8 mouse cellular contexts compared by ENCODE assay signal in genomic region chr5:140606386-140606785, GRCm38 (mm10). TPM values are rescaled to one million over a fixed set of nuclear protein-coding genes. Genes with fewer than 3 reads are reported as not detected.
DNase-seq lines count a peak whose midpoint lies in the region; ATAC-seq and TF ChIP-seq lines count a peak whose summit lies in the region.

No protein-coding gene starts in this region.

- intact Hi-C loops in heart, postnatal 36 days (cut with DNase I): no loop called here

- no peak for DNase-seq in heart, embryonic 10.5 days (ENCODE audit: low spot score)
- no peak for DNase-seq in heart, postnatal 36 days
- DNase-seq in hindbrain, postnatal 0 days (ENCODE audit: low spot score): no peak
- DNase-seq in midbrain, embryonic 14.5 days: no peak
- no peak for DNase-seq in adipocyte (ENCODE audit: low spot score)
- DNase-seq in thymus, postnatal 36 days: no peak
- no peak for DNase-seq in thymus, postnatal 0 days (ENCODE audit: low spot score)

- H3K4me2 ChIP-seq in embryonic facial prominence, embryonic 12.5 days (replicated peaks): peak overlapping the region; percentile 76
- H3K4me2 ChIP-seq in hindbrain, postnatal 0 days (ENCODE audit: low read depth, low read length): peak overlapping the region; percentile 80
- peak overlapping the region; percentile 82 for H3K4me2 ChIP-seq in midbrain, embryonic 14.5 days (ENCODE audit: low read length)

- H3K4me3 ChIP-seq in heart, embryonic 10.5 days: peak overlapping the region; percentile 64
- peak overlapping the region; percentile 53 for H3K4me3 ChIP-seq in embryonic facial prominence, embryonic 12.5 days
- peak overlapping the region; percentile 62 for H3K4me3 ChIP-seq in hindbrain, postnatal 0 days (ENCODE audit: low read length)
- peak overlapping the region; percentile 51 for H3K4me3 ChIP-seq in midbrain, embryonic 14.5 days (replicated peaks; ENCODE audit: low read depth, low read length)

- no peaks in the 10 kb centered on the region; the same call in 1 of the 2 replicates for H3K9me3 ChIP-seq in heart, embryonic 10.5 days
- no peaks in the 10 kb centered on the region for H3K9me3 ChIP-seq in embryonic facial prominence, embryonic 12.5 days
- no peaks in the 10 kb centered on the region for H3K9me3 ChIP-seq in hindbrain, postnatal 0 days (ENCODE audit: low read length)
- no peaks in the 10 kb centered on the region for H3K9me3 ChIP-seq in midbrain, embryonic 14.5 days (ENCODE audit: control insufficient read depth, low read length)

- H3K27me3 ChIP-seq in heart, embryonic 10.5 days (ENCODE audit: insufficient read depth, poor library complexity, severe bottlenecking): peaks cover 83% of the 10 kb centered on the region
- peaks cover 68% of the 10 kb centered on the region for H3K27me3 ChIP-seq in embryonic facial prominence, embryonic 12.5 days
- H3K27me3 ChIP-seq in hindbrain, postnatal 0 days (ENCODE audit: insufficient read depth, low read length): peaks cover 5% of the 10 kb centered on the region; the same call in 1 of the 2 replicates
- H3K27me3 ChIP-seq in midbrain, embryonic 14.5 days (ENCODE audit: control insufficient read depth, insufficient read depth, low read length): peaks cover 32% of the 10 kb centered on the region

- TF ChIP-seq CTCF in hindbrain, postnatal 0 days (IDR thresholded peaks at IDR 0.05; ENCODE audit: low read depth): no peak

- H3K9ac ChIP-seq in embryonic facial prominence, embryonic 12.5 days: 0 out of 2 replicates have a peak overlapping the region, but pooled peaks have one; percentile 12
- 0 out of 2 replicates have a peak overlapping the region, but pooled peaks have one; percentile 9 for H3K9ac ChIP-seq in hindbrain, postnatal 0 days (replicated peaks; ENCODE audit: low read length)
- H3K9ac ChIP-seq in midbrain, embryonic 14.5 days (replicated peaks; ENCODE audit: low read length): peak overlapping the region; percentile 62; the same call in 1 of the 2 replicates

- ATAC-seq in embryonic facial prominence, embryonic 12.5 days (ENCODE audit: insufficient number of reproducible peaks, insufficient read depth, low FRiP score, low TSS enrichment): no peak
- no peak for ATAC-seq in hindbrain, postnatal 0 days
- no peak for ATAC-seq in midbrain, embryonic 14.5 days (ENCODE audit: low FRiP score, low TSS enrichment)

- H3K27ac ChIP-seq in heart, embryonic 10.5 days: 0 out of 2 replicates have a peak overlapping the region, but pooled peaks have one; percentile 62
- no peak overlapping the region for H3K27ac ChIP-seq in embryonic facial prominence, embryonic 12.5 days
- H3K27ac ChIP-seq in hindbrain, postnatal 0 days: 0 out of 2 replicates have a peak overlapping the region, but pooled peaks have one; percentile 8
- no peak overlapping the region for H3K27ac ChIP-seq in midbrain, embryonic 14.5 days (replicated peaks; ENCODE audit: low read depth, low read length)

- peaks cover 5% of the 10 kb centered on the region; the same call in 1 of the 2 replicates for H3K36me3 ChIP-seq in heart, embryonic 10.5 days
- H3K36me3 ChIP-seq in embryonic facial prominence, embryonic 12.5 days: no peaks in the 10 kb centered on the region
- H3K36me3 ChIP-seq in hindbrain, postnatal 0 days (ENCODE audit: insufficient read depth, low read length): no peaks in the 10 kb centered on the region
- no peaks in the 10 kb centered on the region for H3K36me3 ChIP-seq in midbrain, embryonic 14.5 days (ENCODE audit: control insufficient read depth, insufficient read depth, low read length)

- WGBS in heart, embryonic 10.5 days: 0% methylated on average over 23 of the region's 23 CpGs
- under 1% methylated on average over 23 of the region's 23 CpGs for WGBS in embryonic facial prominence, embryonic 12.5 days
- WGBS in hindbrain, postnatal 0 days: 1% methylated on average over 22 of the region's 23 CpGs
- WGBS in midbrain, embryonic 14.5 days: under 1% methylated on average over 23 of the region's 23 CpGs

- H3K4me1 ChIP-seq in heart, embryonic 10.5 days: peaks cover 57% of the 10 kb centered on the region
- H3K4me1 ChIP-seq in embryonic facial prominence, embryonic 12.5 days: peaks cover 56% of the 10 kb centered on the region
- H3K4me1 ChIP-seq in hindbrain, postnatal 0 days (ENCODE audit: insufficient read depth, low read length): peaks cover 7% of the 10 kb centered on the region
- peaks cover 36% of the 10 kb centered on the region for H3K4me1 ChIP-seq in midbrain, embryonic 14.5 days (ENCODE audit: control insufficient read depth, insufficient read depth, low read length)

RNA-seq across cellular contexts. Expression of gene Lfng, which starts 0.7 kb away (rescaled TPM):
- 3.8 and 4.7 TPM in 2 replicates for polyA plus RNA-seq in heart, embryonic 10.5 days (2016; fragmentation: Nextera tagmentation; extraction: Ambion mirVana)
- 1 to 10 TPM; 7.2 to 9.1 TPM for total RNA-seq in heart, postnatal 36 days (2021)
- polyA plus RNA-seq in embryonic facial prominence, embryonic 12.5 days (2016; fragmentation: Nextera tagmentation; extraction: Ambion mirVana): 14.0 and 14.2 TPM in 2 replicates
- total RNA-seq in hindbrain, postnatal 0 days (2014; rRNA removed): 81.4 and 112 TPM in 2 replicates
- polyA plus RNA-seq in hindbrain, postnatal 0 days (2015; fragmentation: Nextera tagmentation; extraction: Ambion mirVana): 29.7 and 35.1 TPM in 2 replicates
- polyA plus RNA-seq in midbrain, embryonic 14.5 days (2014; fragmentation: Nextera tagmentation; extraction: Ambion mirVana): 20.5 and 25.2 TPM in 2 replicates
- polyA plus RNA-seq in thymus, postnatal 0 days (2015; fragmentation: Nextera tagmentation; extraction: Ambion mirVana): 13.2 and 13.3 TPM in 2 replicates

RNA-seq across cellular contexts. Expression of gene Grifin, which starts 41.5 kb away (rescaled TPM):
- polyA plus RNA-seq in heart, embryonic 10.5 days (2016; fragmentation: Nextera tagmentation; extraction: Ambion mirVana): not detected in 2 replicates
- total RNA-seq in heart, postnatal 36 days (2021): not detected
- 0.53 and 1.1 TPM in 2 replicates for polyA plus RNA-seq in embryonic facial prominence, embryonic 12.5 days (2016; fragmentation: Nextera tagmentation; extraction: Ambion mirVana)
- not detected in 2 replicates for total RNA-seq in hindbrain, postnatal 0 days (2014; rRNA removed)
- polyA plus RNA-seq in hindbrain, postnatal 0 days (2015; fragmentation: Nextera tagmentation; extraction: Ambion mirVana): 0.25 and 0.32 TPM in 2 replicates
- not detected in 2 replicates for polyA plus RNA-seq in midbrain, embryonic 14.5 days (2014; fragmentation: Nextera tagmentation; extraction: Ambion mirVana)
- polyA plus RNA-seq in thymus, postnatal 0 days (2015; fragmentation: Nextera tagmentation; extraction: Ambion mirVana): 13.1 and 21.2 TPM in 2 replicates

RNA-seq across cellular contexts. Expression of gene Ttyh3, which starts 42.4 kb away (rescaled TPM):
- 23.5 and 32.9 TPM in 2 replicates for polyA plus RNA-seq in heart, embryonic 10.5 days (2016; fragmentation: Nextera tagmentation; extraction: Ambion mirVana)
- total RNA-seq in heart, postnatal 36 days (2021): 10 to 100 TPM; 13.4 to 14.7 TPM
- 60.6 and 62.6 TPM in 2 replicates for polyA plus RNA-seq in embryonic facial prominence, embryonic 12.5 days (2016; fragmentation: Nextera tagmentation; extraction: Ambion mirVana)
- total RNA-seq in hindbrain, postnatal 0 days (2014; rRNA removed): 253 and 260 TPM in 2 replicates
- polyA plus RNA-seq in hindbrain, postnatal 0 days (2015; fragmentation: Nextera tagmentation; extraction: Ambion mirVana): 53.5 and 60.3 TPM in 2 replicates
- 72.1 and 86.7 TPM in 2 replicates for polyA plus RNA-seq in midbrain, embryonic 14.5 days (2014; fragmentation: Nextera tagmentation; extraction: Ambion mirVana)
- polyA plus RNA-seq in thymus, postnatal 0 days (2015; fragmentation: Nextera tagmentation; extraction: Ambion mirVana): 10.4 and 12.3 TPM in 2 replicates

Comparison
In these comparisons a context has a peak if more than half of its experiments do, and no peak if none do; other contexts are left out.
1. H3K27ac ChIP-seq: peak in heart, embryonic 10.5 days (single experiment) and hindbrain, postnatal 0 days (single experiment); none in embryonic facial prominence, embryonic 12.5 days (single experiment) and midbrain, embryonic 14.5 days (single experiment).
2. H3K9ac ChIP-seq: peak in every context shown above with its lines; median percentile 62 in midbrain, embryonic 14.5 days; 12 in embryonic facial prominence, embryonic 12.5 days; 9 in hindbrain, postnatal 0 days.
3. Peak in every context shown above with its lines, with median percentiles within 50 percentile points of each other: H3K4me3 ChIP-seq and H3K4me2 ChIP-seq.